Mouse (Mus musculus): ENCODE measurements around the gene Fgd3. TPM values are rescaled to one million over a fixed set of nuclear protein-coding genes. Genes with fewer than 3 reads are reported as not detected.

Gene Fgd3
- polyA plus RNA-seq, 1 experiment: 8.5 TPM

DNA sequence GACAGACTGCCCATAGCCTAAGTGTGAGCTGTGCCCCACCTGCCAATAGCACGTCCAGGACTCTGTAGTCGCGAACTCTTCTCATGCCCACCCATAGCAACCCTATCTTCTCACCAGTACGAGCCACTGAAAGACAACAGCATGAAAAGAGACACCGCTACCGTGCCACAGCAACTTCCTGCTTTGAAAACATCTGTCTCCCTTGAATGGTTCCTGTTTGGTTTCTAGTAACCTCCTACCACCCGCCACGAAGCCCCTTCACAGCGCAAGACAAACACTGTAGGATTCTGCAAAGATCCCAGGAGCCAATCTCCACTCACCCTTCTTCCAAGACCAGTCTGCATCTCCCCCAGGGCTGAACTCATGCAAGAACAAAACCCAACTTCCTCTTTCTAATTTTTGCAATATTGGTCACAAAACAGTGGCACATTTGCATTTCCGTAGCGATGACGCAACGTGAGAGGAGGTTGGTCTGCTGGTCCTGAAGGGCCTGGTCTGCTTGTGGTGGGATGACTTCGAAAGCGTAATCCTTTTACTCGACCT is 11.2 kb downstream of the Fgd3 start:
- TF ChIP-seq CTCF (IDR thresholded peaks at IDR 0.05; ENCODE audit: borderline replicate concordance, insufficient read depth, low read length) (no peak), POLR2A (IDR thresholded peaks at IDR 0.05; ENCODE audit: low read depth, low read length) (no peak)
- no peak overlapping the region for H3K4me3 ChIP-seq (ENCODE audit: insufficient read depth, low read length)
- no peaks in the 10 kb centered on the region for H3K4me1 ChIP-seq (ENCODE audit: control insufficient read depth, insufficient read depth, low read length)
- no peak overlapping the region for H3K27ac ChIP-seq (ENCODE audit: insufficient read depth, low read length)

DNA sequence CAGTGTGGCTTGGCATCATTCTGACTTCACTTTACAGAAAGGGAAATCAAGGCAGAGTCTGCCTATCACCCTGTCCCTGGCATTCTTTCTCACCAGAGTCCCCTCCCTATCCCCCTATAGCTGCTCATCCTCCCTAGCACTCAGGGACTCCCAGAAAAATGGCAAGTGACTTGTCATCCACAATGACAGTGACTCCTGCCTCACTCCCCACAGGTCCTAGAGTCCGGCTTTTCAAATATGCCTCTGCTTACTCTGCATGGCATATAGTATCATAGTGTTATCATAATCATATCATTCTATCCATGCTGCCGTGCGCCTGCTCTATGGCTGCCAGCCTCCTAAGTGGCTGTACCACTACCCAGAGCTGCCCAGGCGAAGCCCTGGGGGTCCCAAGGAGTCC is 11.9 kb downstream of the Fgd3 start:
- Histone ChIP-seq H3K4me3 (ENCODE audit: insufficient read depth, low read length) (no peak overlapping the region), H3K4me1 (ENCODE audit: control insufficient read depth, insufficient read depth, low read length) (no peaks in the 10 kb centered on the region), H3K27ac (ENCODE audit: insufficient read depth, low read length) (no peak overlapping the region)
- TF ChIP-seq CTCF (IDR thresholded peaks at IDR 0.05; ENCODE audit: borderline replicate concordance, insufficient read depth, low read length): no peak
- no peak for TF ChIP-seq POLR2A (IDR thresholded peaks at IDR 0.05; ENCODE audit: low read depth, low read length)

GRCm38 (mm10) chr13:49307311-49307969 is 12.7 kb downstream of the Fgd3 start:
- TF ChIP-seq POLR2A (IDR thresholded peaks at IDR 0.05; ENCODE audit: low read depth, low read length) (no peak), CTCF (IDR thresholded peaks at IDR 0.05; ENCODE audit: borderline replicate concordance, insufficient read depth, low read length) (no peak)
- Histone ChIP-seq H3K4me1 (ENCODE audit: control insufficient read depth, insufficient read depth, low read length) (no peaks in the 10 kb centered on the region), H3K27ac (ENCODE audit: insufficient read depth, low read length) (peak overlapping the region; percentile 30; the same call in 1 of the 2 replicates), H3K4me3 (ENCODE audit: insufficient read depth, low read length) (no peak overlapping the region)

- no peak for TF ChIP-seq POLR2A (IDR thresholded peaks at IDR 0.05; ENCODE audit: low read depth, low read length)
- no peak for TF ChIP-seq CTCF (IDR thresholded peaks at IDR 0.05; ENCODE audit: borderline replicate concordance, insufficient read depth, low read length)
- no peak overlapping the region for H3K27ac ChIP-seq (ENCODE audit: insufficient read depth, low read length)
- H3K4me3 ChIP-seq (ENCODE audit: insufficient read depth, low read length): no peak overlapping the region
- H3K4me1 ChIP-seq (ENCODE audit: control insufficient read depth, insufficient read depth, low read length): no peaks in the 10 kb centered on the region
Measured at GRCm38 (mm10) chr13:49306771-49307310, 13.3 kb downstream of the Fgd3 start.

- TF ChIP-seq POLR2A (IDR thresholded peaks at IDR 0.05; ENCODE audit: low read depth, low read length) (no peak), CTCF (IDR thresholded peaks at IDR 0.05; ENCODE audit: borderline replicate concordance, insufficient read depth, low read length) (no peak)
- H3K4me1 ChIP-seq (ENCODE audit: control insufficient read depth, insufficient read depth, low read length): peaks cover 17% of the 10 kb centered on the region
- peak overlapping the region; percentile 92 for H3K27ac ChIP-seq (ENCODE audit: insufficient read depth, low read length)
- no peak overlapping the region for H3K4me3 ChIP-seq (ENCODE audit: insufficient read depth, low read length)
Measured at GRCm38 (mm10) chr13:49300771-49301170, 19.3 kb downstream of the Fgd3 start.

GRCm38 (mm10) chr13:49298514-49299381 is 21.4 kb downstream of the Fgd3 start:
- TF ChIP-seq POLR2A (IDR thresholded peaks at IDR 0.05; ENCODE audit: low read depth, low read length): peak; percentile 47; the same call in 1 of the 2 replicates
- no peak for TF ChIP-seq CTCF (IDR thresholded peaks at IDR 0.05; ENCODE audit: borderline replicate concordance, insufficient read depth, low read length)
- peak overlapping the region; percentile 92 for H3K27ac ChIP-seq (ENCODE audit: insufficient read depth, low read length)
- H3K4me1 ChIP-seq (ENCODE audit: control insufficient read depth, insufficient read depth, low read length): peaks cover 22% of the 10 kb centered on the region
- peak overlapping the region; percentile 16 for H3K4me3 ChIP-seq (ENCODE audit: insufficient read depth, low read length)

- H3K27ac ChIP-seq (ENCODE audit: insufficient read depth, low read length): no peak overlapping the region
- H3K4me1 ChIP-seq (ENCODE audit: control insufficient read depth, insufficient read depth, low read length): peaks cover 22% of the 10 kb centered on the region
- 0 out of 2 replicates have a peak overlapping the region, but pooled peaks have one; percentile 2 for H3K4me3 ChIP-seq (ENCODE audit: insufficient read depth, low read length)
- TF ChIP-seq POLR2A (IDR thresholded peaks at IDR 0.05; ENCODE audit: low read depth, low read length): no peak
- TF ChIP-seq CTCF (IDR thresholded peaks at IDR 0.05; ENCODE audit: borderline replicate concordance, insufficient read depth, low read length): no peak
Measured at GRCm38 (mm10) chr13:49296270-49296669, 23.8 kb downstream of the Fgd3 start.

DNA sequence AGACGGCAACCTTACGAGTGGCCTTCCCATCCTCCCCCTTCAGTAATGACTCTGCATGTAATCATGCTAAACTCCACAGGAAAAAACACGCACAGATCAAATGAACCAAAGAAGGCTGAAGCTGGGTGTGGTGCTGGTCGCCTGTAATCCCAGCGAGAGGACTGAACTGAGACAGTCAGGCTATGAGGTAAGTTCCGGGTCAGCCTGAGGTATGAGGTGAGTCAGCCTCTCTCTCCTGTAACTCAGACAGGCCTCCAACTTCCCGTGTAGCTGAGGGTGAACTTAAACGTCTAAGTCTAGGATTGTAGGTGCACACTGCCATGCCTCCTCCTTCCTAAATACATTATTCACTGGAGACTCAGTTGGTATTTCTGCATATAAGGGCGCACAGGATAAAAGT is 26.0 kb downstream of the Fgd3 start:
- peaks cover 12% of the 10 kb centered on the region for H3K4me1 ChIP-seq (ENCODE audit: control insufficient read depth, insufficient read depth, low read length)

GRCm38 (mm10) chr13:49291949-49292348 is 28.2 kb downstream of the Fgd3 start:
- no peak overlapping the region for H3K4me3 ChIP-seq (ENCODE audit: insufficient read depth, low read length)
- H3K4me1 ChIP-seq (ENCODE audit: control insufficient read depth, insufficient read depth, low read length): peaks cover 5% of the 10 kb centered on the region; the same call in 1 of the 2 replicates
- H3K27ac ChIP-seq (ENCODE audit: insufficient read depth, low read length): no peak overlapping the region
- no peak for TF ChIP-seq CTCF (IDR thresholded peaks at IDR 0.05; ENCODE audit: borderline replicate concordance, insufficient read depth, low read length)

More for the DNA sequence above, 26.0 kb downstream of the Fgd3 start:
- no peak overlapping the region for H3K4me3 ChIP-seq (ENCODE audit: insufficient read depth, low read length)
- H3K27ac ChIP-seq (ENCODE audit: insufficient read depth, low read length): peak overlapping the region; percentile 49; the same call in 1 of the 2 replicates
- TF ChIP-seq CTCF (IDR thresholded peaks at IDR 0.05; ENCODE audit: borderline replicate concordance, insufficient read depth, low read length) (no peak), POLR2A (IDR thresholded peaks at IDR 0.05; ENCODE audit: low read depth, low read length) (no peak)
